Mouse (Mus musculus) ES-Bruce4 (cell line): ENCODE measurements at regions not wholly inside any gene's neighbourhood (a gene's known extent, or its start where the extent isn't known, plus 50 kb on each side); places are given as distances from the start of the nearest gene placed in this dataset.

Experiments used
- CTCF ChIP-seq: IDR thresholded peaks from one replicate; pipeline ENCODE4 v1.8.1; 2011; ENCODE audit warnings: low read depth, low read length
- EP300 ChIP-seq: IDR thresholded peaks from 2 replicates; pipeline ENCODE4 v1.6.1; 2011; ENCODE audit warnings: low read depth, low read length; ENCODE audit not compliant: insufficient read depth

DNA sequence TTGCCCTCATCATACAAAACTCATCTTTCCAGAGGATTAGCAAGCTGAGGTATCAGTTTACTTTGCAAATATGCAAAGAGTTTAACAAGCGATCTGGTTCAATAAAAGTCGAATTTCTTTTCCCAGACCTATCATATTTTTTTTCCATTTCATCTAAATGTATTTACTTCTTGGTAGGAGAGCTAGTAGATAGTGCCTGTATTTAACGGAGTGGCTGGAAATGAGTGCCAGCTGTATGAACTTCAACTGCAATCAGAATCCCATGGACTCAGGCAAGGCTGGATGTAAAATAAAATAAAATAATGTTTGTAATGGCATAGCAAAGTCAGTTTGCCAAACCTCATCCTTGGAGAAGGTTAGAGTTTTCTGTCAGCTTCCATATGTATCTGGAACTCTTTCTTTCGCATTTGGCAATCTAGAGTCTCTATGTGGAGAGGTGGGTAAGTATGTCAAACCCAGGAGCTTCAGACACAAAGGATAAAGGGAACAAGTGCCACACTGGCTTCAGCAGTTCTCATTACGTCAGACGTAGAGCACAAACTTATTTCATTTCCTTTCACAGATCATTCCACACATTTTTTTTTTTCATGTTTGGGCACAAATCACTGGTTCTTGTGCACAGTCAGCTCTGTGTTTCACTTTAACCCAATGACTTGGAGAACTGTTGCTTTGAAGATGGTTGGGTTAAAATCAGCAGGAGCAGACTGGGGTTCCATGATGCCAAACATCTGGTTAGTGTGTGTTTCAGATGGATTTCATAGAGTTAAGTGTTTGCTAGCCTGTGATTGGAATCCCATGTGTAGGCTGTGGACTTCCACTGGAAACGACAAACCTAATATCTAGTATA, 357.2 kb upstream of the Tmc3 start:
- TF ChIP-seq EP300 (no peak), CTCF (no peak)
